Mouse (Mus musculus) hindlimb bud, embryonic 11.5 days (tissue): ENCODE results near the gene Adgre5.
A peak's percentile ranks its signal among the peaks of the same experiment; 100 is the strongest.

Experiments
- DNase-seq: peaks from one replicate; pipeline ENCODE4 v3.0.0-alpha.2; 2012; ENCODE audit warnings: low read depth, low spot score; ENCODE audit errors: extremely low spot score

The Adgre5 gene

GRCm38 (mm10) chr8:83740976-83741741 is at the start of gene Adgre5:
TSS of gene Adgre5 (minus strand) at chr8:83741326.
- no peak for DNase-seq

DNA sequence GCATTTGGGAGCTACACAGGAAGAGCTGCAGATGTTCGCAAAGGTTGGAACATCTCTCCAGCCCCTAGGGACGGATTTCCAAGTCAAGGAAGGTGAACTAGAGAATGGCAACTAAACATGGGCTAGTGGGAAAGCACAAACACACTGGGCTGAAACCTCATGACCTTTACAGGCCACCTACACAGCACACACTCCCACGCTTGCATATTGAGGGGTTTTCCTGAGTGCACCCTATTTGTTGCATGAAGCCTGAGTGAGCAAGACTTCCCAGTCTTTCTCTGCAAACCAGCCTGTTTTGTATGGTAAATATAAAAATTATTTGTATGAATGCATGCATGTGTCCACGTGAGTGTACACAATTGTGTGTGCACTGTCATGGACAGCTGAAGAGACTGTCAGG is 48.7 kb upstream of the Adgre5 start:
- DNase-seq: no peak

DNA sequence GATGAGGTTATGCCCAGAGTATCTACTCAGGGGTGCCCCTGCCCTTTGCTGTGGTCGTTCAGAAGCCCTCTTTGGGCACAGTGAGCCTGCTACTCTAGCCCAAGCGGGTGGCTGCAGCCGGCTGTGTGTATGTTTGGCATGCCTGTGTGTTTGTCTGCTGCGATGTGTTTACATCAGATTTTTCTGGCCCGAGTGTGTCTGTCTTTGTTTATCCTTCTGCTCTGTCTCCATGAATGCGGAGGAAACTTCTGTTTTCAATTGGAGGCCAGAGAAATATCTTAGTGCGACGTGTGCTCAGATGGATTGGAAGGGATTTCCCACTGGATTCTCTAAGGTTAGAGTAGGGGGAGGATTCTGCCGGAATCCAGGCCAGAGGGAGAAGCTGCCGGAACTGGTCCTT is 43.9 kb upstream of the Adgre5 start:
- DNase-seq: no peak

DNA sequence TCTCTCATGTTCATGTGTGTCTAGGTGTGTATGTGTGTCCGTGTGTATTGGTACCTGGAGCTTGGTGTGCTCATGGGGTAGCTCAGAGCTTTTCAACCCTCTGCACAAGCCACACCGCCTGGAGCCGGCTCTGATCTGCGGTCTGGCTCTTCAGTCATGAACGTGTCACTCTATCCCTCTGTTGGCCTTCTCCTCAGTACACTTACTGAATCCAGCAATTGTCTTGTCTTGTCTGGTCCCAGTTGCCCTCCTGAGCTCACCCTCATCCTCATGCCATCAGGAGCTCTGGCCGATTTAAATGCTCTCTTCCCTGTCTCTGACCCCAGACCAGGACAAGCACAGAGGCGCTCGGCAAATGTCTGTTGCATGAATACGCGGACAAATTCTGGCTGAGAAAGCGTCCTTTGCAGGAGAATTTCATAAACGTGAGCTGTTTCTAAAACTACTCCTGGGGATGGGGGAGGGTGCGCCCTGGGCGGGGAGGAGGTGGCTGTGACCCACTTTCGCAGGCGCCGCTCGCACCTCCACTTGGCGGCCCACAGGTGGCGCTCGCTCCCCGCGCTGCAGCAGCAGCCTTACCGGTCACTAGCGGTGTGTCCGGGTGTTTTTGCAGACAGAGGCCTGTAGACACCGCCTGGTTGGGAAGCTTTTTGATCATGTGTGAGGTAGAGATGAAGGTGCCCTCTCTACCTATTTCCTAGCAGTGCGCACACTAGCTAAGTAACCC is 41.9 kb upstream of the Adgre5 start:
- DNase-seq: no peak

DNA sequence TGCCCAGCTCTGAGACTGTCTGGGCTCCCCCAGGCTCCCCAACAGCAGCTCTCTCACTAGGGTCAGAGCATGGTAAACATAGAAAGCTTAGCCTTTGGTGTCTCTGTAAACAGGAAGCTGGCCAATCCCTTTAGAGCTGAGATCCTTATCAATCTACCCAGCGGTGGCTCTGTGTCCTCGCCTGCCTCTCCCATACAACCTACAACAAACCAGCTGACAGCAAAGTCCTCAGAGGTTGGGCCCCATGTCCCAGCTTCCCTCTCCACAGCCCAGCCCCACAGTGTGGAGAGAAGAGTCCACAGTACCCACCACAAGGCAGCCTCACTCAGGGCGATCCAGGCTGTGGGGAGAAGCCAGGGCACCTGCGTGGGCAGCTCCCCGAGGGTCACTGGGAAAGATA is 38.5 kb upstream of the Adgre5 start:
- DNase-seq: no peak

DNA sequence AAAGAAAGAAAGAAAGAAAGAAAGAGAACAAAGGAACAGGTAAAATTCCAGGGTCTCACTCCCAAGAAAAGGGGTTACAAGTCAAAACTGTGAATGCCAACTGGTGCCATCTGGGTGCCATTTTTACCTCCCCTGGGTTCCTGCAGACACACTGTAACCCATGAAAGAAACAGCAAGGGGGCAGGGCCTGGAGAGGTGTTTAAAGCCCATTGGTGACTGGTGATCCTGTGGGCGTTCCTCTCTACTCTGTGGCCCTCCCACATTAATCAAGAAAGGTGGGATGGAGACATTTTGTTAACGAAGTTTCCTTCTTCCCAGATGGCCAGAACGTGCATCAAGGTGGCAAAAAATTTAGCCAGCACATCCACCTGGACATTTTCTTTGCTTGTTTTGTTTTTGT is 36.9 kb upstream of the Adgre5 start:
- DNase-seq: no peak

DNA sequence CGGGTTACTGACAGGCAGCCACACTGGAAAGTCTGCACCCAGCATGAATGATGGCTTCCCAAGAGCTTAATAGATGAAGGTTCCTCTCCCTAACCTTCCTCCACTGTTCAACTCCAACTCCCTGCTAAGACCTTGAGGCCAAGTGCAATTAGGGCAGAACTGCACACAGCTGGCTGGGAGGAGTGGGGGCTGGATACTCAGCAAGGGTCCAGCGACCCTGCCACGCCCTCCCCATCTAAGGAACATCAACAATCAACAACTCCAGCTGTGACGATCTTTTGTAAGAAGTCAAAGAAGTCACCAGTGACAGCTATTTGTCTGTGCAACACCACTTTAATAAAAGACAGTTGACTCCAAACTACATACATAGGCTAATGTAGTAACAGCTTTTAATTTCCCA is 35.5 kb upstream of the Adgre5 start:
- no peak for DNase-seq

- DNase-seq: peak; percentile 52
Measured at GRCm38 (mm10) chr8:83774221-83774620, 33.1 kb upstream of the Adgre5 start.

- no peak for DNase-seq
Measured at GRCm38 (mm10) chr8:83773452-83773846, 32.3 kb upstream of the Adgre5 start.

DNA sequence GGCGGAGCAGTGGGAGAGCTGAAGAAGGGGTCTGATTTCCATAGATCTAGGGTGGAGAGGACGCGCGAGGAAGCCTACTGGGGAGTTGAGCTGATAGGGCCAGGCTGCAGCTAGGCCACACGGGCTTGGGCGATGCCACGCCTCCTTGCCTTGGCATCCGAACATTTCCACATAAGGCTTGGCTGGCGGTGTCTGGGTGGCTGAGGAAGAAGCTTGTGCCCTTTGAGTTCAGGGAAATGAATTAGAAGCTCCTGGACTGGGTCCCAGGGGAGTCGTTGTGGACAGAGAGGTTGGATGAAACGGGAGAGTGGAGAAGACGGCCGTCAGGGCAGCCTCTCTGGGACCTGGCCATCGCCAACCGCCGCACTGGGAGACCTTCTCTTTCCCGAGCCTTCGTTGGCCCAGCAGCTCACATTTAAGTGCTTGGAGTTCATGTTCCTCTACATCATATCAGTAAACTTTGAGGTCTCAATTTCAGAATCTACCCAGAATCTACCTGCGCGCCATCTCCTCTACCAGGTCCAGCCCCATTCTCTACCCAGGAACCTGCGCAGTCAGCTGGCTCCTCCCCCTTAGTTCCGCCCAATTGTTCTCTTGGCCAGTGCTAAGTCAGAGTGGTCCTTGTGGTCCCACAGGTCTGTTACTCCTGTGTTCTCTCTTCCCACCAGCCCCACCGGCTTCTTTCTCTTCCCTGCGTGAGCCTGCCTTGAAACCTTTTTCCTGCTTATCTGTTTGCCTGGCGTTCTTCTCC is 31.8 kb upstream of the Adgre5 start:
- DNase-seq: no peak

DNA sequence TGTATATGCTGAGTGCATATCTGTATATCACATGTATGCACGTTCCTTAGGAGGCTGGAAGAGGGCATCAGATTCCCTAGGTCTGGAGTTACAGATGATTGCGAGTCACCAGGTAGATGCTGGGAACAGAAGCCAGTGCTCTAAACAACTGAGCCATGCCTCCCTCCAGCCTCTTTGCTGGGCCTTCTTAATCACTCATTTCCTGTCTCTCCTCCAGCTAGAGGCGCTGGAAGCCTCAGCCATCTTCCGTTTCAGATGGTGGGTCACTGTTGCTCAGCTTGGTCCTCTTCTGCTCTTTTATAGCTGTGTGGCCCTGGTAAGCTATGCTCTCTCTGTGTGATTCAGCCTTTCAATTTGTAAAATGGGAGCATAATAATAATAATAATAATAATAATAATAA is 30.7 kb upstream of the Adgre5 start:
- no peak for DNase-seq

- no peak for DNase-seq
Measured at GRCm38 (mm10) chr8:83770669-83771068, 29.5 kb upstream of the Adgre5 start.

DNA sequence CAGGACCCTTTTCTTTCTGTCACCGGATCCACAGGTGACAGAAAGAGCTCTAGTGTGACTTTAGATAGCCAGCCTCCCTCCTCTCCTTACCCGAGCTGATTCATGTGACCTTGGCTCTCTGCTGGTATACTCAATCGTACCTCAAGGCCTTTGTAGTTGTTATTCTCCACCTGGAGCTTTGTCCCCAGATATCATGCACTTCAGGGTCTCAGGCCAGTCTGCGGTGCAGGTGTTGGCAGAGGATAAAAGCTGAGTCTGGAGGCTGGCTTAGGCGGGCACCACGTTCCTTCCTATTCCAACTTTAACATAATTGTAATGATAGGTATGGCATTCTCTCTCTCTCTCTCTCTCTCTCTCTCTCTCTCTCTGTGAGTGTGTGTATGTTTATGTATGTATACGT is 28.6 kb upstream of the Adgre5 start:
- no peak for DNase-seq

GRCm38 (mm10) chr8:83768526-83768925 is 27.4 kb upstream of the Adgre5 start:
- no peak for DNase-seq

GRCm38 (mm10) chr8:83767442-83767841 is 26.3 kb upstream of the Adgre5 start:
- no peak for DNase-seq

DNA sequence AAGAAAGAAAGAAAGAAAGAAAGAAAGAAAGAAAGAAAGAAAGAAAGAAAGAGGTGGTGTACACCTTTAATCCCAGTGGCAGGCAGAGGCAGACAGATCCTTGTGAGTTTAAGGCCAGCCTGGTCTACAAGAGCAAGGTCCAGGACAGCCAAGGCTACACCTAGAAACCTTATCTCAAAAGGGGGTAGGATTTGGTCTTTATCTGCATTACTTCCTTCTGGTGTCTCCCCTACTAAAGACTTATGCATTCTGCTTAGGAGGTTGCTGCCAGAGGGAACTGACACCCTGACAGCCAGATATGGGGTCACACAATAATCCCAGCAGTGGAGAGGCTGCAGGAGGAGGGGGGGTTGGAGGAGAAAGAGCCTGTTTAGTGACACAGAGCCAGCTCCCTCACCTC is 24.5 kb upstream of the Adgre5 start:
- no peak for DNase-seq

DNA sequence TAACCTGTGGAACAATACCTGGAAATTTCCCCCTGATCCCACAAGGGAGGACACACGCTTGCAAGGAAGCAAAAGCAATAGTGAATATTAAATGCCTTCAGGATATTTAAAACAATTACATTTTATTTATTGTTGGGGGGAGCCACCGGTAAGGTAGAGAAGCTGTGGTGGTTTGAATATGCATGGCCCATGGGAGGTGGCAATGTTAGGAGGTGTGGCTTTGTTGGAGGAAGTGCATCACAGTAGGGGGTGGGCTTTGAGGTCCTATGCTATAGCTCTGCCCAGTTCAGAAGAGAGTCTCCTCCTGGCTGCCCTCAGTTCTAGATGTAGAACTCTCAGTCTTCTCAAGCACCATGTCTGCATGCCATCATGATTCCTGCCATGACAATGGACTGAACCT is 23.6 kb upstream of the Adgre5 start:
- DNase-seq: no peak

- no peak for DNase-seq
Measured at GRCm38 (mm10) chr8:83764116-83764515, 23.0 kb upstream of the Adgre5 start.

DNA sequence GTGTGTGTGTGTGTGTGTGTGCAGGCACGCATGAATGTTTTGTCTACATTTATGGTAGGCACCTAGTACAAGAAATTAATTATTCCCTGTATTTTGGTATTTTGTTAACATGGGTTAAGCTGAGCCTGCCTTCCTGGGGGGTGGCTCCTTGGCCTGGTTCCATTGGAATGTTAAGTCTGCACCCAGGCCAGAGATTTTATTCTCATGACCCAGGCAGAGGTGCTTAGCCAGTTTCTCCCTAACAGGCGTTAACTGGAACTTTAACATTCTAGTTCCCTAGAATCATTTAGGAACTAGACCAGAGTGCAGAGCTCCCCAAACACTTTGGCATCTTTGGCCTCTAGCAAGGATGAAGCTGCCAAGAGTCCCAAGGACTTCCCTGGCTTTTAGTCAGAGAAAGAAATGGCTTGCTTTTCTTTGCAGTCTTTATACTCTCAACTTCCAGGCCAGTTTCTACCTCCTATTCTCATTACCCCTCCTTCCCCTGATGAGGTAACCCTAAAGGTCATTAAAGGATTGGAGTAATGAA is 18.2 kb upstream of the Adgre5 start:
- DNase-seq: no peak

GRCm38 (mm10) chr8:83758298-83758697 is 17.2 kb upstream of the Adgre5 start:
- no peak for DNase-seq

- no peak for DNase-seq
Measured at GRCm38 (mm10) chr8:83757084-83757607, 16.0 kb upstream of the Adgre5 start.
